Mouse (Mus musculus): ENCODE measurements at regions not wholly inside any gene's neighbourhood (a gene's known extent, or its start where the extent isn't known, plus 50 kb on each side); places are given as distances from the start of the nearest gene placed in this dataset.
A peak's percentile ranks its signal among the peaks of the same experiment; 100 is the strongest.
"Not testable (repeated sequence)": the region's sequence is repeated elsewhere in the genome, so short reads cannot be mapped to it uniquely, and the experiment has no call there.

DNA sequence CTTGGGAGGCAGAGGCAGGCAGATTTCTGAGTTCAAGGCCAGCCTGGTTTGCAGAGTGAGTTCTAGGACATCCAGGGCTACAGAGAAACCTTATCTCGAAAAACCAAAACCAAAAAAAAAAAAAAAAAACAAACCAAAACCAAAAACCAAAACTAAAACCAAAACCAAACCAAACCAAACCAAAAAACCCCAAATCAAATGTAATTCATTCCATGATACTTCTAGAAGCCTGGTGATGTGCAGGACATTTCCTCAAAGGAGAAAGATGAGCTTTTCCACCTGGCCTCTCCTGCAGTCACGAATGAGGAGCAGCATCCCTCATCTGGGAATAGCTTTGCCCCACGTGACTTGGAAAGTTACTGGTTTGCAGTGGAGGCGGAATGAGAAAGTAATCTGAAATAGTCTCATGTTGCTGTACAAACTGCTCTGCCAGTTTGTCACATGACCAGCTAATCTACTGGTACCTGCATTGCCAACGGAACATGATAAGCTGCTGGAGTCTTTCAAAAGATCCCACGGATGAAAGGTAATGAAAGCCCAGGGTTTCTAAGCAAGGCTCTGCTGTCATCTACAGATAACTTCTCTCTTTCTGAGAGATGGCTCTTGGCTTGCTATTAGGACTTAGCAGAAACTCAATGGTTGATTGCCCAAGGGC lies 127.8 kb upstream of the Max start:
- no peak for DNase-seq (ENCODE audit: low spot score)

DNA sequence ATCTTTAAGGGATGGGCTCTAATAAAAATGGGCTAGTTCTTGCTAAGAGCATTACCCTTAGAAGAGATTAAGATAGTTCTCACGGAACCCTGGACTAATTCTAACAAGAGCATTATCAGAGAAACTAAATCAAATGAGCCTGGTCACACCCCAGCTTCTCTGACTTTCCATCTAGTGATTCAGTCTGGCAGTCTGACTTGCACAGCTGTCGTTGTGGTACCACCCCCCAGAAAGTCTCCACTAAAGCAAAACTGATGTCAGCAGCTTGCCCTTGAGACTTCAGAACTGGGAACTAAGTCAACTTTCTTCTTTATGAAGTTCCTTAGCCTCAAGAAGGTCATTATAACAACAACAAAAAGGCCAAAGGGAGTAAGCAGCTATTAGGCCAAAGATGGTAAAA lies 126.5 kb upstream of the Max start:
- no peak for DNase-seq (ENCODE audit: low spot score)

DNA sequence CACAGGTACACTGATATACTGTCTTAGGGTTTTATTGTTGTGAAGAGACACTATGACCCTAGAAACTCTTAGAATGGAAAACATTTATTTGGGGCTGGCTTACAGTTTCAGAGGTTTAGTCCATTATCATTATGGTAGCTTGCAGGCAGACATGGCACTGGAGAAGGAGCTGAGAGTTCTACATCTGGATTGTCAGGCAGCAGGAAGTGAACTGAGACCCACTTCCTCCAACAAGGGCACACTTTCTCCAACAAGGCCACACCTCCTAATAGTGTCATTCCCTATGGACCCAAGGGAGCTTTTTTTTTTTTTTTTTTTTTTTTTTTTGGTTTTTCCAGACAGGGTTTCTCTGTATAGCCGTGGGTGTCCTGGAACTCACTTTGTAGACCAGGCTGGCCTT lies 124.9 kb upstream of the Max start:
- DNase-seq (ENCODE audit: low spot score): not testable (repeated sequence)

DNA sequence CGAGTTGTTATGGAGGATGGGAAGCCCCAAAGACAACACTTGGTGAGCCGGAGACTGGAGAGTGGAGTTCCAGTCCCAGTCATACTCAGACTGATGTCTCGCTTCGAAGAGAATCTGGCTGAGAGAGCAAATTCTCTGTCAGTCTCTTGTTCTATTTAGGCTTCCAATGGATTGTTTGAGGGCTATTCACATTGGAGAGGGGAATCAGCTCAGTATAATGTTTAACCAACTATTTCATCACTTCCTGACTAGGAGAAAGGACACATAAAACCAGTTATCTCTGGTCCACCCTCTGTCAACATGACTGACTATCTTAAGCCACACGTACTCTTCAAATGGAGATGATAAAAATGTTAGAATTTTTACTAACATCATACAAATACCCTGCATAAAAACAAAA lies 123.9 kb upstream of the Max start:
- no peak for DNase-seq (ENCODE audit: low spot score)

DNA sequence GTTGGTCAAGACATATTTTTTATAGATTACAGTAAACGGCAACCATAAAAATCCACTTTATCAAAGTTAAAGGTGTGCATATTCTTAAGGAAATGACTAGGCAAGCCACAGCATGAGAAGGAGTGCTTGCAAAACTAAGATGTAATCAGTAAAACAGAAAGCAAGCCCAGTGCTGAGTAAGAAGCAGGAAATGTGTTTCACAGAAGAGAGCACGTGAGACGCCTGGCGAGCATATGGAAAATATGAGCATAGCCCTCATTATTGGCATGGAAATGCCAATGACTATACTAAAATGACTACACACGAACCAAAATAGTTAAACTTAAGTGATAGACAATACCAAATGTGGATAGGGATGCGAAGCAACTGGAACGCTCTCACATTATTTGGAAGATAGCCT lies 123.2 kb upstream of the Max start:
- no peak for DNase-seq (ENCODE audit: low spot score)

DNA sequence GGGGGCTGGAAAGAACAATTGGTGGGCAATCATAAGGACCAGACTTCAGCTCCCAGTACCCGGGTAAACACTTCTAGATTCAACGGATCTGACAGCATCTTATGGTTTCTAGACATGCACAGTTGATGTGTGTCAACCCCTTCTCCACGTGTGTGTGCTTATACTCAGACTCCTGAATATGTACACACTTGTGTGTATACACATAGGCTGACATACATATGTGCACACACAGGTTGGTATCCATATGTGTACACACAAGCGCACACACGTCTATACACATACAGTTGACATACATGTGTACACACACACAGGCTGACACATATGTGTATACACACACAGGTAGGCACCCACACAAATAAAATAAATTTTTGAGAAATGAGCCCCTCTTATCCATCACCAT lies 122.7 kb upstream of the Max start:
- DNase-seq (ENCODE audit: low spot score): no peak

DNA sequence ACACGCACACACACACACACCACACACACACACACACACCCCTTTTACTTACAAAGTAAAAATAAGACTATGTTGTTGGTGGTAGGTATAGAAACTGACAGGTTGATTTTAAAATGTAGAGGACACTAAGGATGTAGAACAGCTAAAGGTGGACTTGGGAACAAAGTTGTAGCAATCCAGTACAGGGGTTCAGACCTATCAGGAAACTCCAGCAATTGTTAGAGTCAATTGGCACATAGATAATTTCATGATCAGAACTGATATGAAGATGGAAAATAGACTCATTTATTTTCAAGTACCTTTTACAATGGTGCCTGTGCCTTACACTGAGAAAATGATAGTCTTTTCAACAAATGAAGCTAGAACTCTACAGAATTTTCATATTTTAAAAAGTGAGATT lies 122.3 kb upstream of the Max start:
- no peak for DNase-seq (ENCODE audit: low spot score)

DNA sequence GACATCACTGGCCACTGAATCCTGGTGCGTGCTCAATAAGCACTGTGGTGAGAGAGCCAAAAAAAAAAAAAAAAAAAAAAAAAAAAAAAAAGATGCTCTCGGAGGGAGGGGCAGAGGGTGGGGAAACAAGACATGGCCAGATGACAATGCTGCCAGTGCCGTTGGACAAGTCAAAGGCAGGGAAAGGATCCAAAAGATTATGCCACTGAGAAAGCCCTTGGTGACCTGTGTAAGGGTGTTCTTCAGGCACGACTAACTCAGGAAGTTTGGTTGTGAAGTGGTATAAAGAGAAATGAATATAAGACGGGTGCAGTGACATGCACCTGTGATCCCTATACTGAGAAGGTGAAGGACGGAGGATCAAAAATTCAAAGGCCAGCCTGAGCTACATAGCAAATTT lies 121.8 kb upstream of the Max start:
- DNase-seq (ENCODE audit: low spot score): no peak

DNA sequence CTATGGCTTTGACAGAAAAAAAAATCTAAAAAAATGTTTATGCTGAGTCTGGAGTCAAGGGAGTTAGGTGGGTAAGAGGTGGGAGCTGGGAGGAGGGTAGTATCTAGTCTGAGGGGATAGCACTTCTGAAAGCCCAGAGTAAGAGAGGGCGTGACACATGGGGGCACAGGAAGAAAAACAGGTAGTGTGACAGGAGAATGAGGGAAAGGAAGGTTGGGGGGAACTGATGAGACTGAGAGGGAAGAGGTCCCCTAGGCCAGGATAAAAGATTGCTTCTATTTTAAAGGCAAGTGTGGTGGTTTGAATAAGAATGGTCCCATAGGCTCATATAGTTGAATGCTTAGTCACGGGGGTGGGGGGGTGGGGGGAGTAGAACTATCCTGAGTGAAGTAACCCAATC lies 119.8 kb upstream of the Max start:
- DNase-seq (ENCODE audit: low spot score): no peak

DNA sequence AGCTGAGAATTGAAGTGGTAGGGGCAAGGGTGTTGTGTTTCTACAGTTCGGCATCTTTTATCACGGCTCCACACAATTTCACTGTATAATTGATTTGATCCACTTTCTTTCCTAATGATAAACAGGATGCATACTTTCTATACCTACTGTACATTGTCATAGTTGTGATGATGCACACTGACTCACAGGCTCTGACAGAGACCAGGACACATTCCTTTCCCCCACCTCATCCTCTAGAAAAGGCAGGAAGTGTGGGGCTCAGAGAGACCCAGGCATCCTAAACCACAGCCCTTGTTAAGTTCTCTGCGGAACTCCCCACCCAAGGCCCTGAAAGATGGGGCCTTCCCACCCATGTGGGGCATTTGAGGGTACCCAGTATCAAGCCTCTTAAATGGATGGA lies 117.5 kb upstream of the Max start:
- no peak for DNase-seq (ENCODE audit: low spot score)

DNA sequence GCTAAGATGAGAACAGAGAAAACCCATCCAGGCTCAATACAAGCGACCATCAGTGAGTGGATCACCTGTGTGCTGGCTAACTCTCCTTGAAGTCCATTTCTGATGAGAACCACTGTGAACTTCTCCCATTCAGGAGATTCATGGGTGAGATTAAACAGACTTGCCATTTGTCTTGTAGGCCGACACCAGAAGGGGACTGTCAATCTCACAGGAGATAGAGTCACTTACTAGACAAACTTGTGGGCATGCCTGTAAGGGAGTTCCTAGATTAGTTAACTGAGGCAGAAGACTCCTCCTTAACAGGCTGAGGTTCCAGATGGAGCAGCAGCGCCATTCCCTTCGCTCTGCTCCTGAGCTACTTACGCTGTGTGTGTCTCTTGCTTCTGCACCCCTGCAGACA lies 114.7 kb upstream of the Max start:
- no peak for DNase-seq (ENCODE audit: low spot score)

DNA sequence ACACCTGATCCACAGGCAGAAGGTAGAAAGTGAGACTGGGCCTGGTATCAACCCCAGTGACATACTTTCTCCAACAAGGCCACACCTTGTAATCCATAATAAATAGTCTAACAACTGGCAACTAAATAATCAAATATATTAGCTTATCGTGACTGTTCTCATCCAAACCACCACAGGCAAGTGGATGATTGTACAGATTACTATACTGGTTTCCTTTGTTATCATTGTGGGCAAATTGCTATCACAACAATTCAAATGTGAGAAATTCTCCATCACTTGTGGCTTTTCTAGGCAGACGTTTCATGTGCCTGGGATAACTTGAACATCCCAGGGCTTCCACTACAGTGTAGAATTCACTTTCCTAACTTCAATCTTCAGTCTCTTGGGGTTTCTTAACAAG lies 112.6 kb upstream of the Max start:
- DNase-seq (ENCODE audit: low spot score): no peak

DNA sequence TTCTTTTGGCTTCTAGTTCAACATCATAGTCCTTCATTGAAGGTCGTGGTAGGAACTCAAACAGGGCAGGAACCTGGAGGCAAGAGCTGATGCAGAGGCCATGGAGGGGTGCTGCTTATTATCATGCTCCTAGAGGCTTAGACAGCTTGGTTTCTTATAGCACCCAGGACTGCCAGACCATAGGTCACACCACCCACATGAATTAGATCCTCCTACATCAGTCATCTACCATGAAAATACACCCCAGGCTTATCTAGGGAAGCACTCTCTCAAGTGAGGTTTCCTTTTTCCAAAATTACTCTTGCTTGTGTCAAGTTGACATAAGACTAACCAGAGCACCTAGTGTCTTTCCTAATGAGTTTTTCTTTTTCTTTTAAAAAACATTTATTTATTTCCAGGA lies 109.7 kb upstream of the Max start:
- no peak for DNase-seq (ENCODE audit: low spot score)

DNA sequence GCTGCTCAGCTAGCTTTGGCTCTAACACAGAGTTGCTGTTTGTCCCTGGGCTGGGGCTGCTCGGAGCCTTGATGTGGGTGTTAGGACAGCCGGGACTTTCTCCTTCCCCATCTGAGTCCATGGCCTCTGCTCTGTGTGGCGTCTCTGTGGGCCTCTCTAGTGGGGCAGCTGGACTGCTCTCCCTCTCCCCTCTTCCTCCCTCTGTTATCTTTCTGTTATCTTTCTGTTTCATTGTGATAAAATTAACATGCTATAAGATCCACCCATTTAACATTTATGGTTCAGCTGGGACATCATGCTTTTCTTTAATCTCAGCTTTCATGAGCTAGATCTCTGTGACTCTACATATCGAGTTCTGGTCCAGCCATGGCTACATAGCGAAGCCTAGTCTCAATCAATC lies 105.9 kb upstream of the Max start:
- no peak for DNase-seq (ENCODE audit: low spot score)

DNA sequence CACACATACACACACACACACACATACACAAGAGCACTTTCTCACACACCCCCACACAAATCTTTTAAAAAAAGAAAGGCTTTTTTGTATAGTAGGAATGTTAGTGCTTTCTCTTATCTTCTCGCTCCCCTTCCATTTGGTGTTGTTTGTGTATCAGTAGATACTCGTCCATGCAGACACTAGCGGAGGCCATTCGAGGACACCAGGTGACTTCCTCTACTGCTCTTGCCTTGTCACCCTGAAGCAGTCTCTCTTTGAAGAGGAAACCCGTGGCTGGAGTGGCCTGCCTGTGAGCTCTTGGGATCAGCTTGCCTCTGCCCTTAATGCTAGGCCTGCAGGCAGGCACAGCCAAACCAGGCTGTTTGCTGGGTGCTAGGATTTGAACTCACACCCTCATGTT lies 105.1 kb upstream of the Max start:
- DNase-seq (ENCODE audit: low spot score): no peak

DNA sequence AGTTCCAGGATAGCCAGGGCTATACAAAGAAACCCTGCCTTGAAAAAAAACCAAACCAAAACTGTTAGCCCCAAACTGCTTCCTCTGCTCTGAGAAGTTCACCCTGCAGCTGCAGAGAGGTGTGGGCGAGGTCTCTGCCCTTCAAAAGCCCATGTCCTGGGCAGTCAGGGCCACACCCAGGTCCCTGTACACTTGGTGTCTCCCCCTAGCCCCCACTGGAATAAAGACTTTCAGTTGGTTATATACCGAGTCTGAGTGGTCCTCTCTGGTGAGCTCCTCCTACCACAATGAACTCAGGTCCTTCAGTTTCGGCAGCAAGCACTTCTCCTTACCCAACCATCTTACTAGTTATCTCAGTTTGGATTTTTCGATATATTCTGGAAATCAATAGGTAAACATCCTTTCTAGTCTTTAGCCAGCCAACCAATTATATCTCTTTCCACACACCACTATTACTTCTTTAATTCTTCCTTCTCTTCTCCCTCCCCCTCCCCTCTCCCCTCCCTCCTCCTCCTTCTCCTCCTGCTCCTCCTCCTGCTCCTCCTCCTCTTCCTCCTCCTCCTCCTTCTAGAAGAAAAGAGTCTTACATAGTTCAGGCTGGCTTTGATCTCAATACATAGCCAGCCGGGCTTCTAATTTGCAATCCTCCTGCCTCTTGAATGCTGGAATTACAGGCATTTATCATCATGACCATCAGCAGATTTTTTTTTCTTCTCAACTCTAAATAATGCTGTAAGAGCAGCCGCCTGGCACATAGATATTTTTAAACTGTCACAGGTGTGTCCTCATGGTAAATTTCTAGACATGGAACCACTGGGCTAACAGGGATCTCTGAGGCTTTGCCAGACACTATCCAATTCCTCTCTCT lies 103.9 kb upstream of the Max start:
- no peak for DNase-seq (ENCODE audit: low spot score)

DNA sequence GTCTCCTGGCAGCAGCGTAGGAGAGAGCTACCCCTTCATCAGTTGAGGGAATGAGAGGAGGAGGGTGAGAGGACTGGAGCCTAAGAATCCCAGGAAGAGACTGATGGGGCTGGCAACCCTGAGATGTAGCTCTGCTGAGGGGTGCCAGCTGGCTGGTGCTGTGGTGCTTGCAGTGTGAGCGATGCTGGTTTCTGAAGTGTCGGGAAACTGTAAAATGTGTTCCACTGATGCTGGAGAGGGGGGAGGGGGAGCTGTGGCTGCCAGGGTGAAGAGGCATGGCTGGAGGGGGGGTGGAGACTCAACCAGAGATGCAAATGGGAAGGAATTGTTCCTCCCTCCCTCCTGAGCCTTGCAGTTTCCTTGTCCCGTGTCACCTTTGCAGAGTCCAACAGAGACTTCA lies 102.0 kb upstream of the Max start:
- DNase-seq (ENCODE audit: low spot score): no peak

DNA sequence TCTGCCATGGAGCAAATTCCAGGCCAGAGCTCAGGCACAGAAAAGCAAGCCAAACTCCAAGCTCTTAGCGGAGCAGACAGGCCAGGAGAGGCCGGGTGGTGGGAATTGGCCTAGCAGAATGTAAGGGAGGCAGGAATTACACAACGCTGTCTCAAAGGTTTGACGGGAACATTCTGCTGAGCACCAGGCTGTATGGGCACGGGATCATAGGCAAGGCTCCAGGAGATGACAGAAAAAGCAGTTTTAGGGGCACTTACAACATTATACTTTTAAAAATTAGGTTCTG lies 99.5 kb upstream of the Max start:
- no peak for DNase-seq (ENCODE audit: low spot score)

DNA sequence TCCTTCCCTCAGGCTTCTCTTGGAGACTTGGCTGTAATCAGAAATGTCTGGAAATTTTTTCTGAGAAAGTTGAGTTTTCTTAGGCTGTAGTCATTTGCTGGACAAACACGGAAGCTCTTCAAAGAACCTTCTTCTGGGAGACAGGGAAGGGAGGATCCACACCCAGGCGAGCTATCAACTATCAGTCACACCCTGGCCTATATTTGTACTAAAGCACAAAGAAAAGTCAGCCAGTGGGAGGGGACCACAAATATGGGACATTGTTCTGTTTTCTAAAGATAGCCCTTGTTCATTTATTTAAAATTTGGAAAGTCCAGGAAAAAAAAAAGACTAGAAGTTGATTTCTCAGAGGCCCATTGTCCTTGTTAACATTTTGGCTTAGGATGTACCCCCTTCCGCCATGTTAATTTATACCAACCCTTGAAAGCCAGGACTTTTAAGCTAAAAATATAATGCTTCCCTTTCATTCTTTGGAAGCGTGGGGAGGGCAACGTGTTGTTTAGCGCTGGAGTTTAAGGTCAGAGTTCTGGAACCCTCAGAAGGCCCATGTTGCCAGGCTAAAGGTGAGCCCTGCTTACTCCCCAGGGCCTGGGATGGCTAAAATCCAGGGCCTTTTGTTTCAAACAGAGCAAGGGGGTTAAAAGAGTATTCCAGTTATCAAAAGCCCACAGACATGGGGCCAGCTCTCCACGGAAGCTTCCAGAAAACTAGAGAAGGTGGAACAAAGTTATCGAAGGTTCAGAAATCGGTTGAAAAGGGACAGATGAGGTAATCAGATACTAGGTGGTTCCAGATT lies 99.0 kb upstream of the Max start:
- no peak for DNase-seq (ENCODE audit: low spot score)

DNA sequence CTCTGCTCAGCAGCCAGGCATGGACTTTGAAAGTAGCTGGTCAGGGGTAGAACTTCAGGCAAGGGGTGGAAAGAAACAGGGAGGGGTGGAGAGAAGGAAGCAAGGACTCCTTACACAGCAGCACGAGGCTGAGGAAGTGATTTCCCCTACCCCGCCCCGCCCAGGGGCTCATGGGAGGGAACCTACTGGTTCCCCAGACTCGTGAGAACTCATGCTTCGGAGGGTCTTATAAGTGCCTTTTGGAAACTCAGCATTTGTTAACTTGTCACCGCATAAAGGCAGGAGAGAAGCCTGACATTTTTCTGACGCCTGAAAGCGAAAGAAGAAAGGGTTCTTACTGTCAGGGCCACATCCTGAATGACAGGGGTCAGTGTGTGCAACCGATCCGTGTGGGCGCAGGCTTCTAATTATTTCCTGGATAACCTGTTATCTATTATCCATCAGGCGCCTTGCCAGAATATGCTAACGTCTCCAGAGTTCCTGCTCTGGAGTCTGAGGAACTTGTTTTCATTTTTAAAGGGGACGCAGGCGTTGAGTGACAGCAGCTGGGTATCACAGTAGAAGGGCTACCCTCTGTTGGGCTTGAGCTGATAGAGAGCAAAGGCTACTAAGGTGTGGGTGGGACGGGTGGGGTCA lies 98.2 kb upstream of the Max start:
- DNase-seq (ENCODE audit: low spot score): peak; percentile 61

DNA sequence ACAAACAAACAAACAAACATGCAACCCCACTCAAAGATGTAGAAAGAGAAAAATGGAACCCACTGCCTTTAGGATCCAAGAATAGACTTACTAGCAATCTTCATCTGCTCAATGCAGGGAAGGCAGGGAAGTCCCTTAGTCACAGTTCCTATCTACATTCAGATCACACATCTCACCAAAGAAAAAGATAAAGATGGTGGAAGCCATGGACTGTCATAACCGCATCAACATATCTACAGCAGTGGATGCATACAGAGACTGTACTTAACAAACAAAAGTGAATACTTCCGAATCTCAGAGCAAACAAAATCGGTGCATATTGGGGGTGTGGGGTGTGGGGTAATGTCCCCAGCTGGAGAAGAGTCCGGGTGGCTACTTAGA lies 97.7 kb upstream of the Max start:
- DNase-seq (ENCODE audit: low spot score): no peak

DNA sequence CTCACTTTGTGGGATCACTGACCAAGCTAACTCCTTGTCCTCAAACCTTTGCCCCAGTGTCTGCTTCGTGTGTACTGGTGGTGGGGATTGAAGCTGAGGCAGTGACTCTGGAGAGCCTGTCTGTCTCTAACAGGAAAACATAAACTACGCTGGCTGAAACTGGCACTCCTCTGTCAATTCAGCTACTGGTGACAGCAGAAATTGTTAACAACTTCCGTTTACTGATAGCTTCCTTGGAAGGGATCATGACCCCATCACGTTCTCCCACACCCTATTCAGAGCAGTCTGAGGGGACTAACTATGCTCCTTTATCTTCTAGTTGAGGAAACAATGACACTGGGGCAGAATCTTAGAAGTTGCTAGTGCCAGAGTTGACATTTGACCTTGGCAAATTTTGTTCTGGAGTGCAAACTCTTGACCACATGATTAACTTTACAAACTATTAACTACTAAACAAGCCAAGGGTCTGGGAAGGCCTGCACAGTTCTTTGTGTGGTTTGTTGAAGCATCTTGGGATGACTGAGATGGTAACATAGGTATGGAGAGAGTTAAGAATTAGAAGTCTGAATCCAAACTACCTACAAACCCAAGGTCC lies 96.7 kb upstream of the Max start:
- no peak for DNase-seq (ENCODE audit: low spot score)
